Mouse (Mus musculus) liver, postnatal 0 days (tissue): Measurements from ENCODE around the gene Camta1.

Experiments used
- CTCF ChIP-seq: sonication (generic); IDR thresholded peaks from 2 replicates; pipeline ENCODE4 v1.5.1; 2016; ENCODE audit warnings: antibody characterized with exemption, low read depth
- EP300 ChIP-seq: IDR thresholded peaks from 2 replicates; pipeline ENCODE4 v1.6.1; 2016; ENCODE audit warnings: antibody characterized with exemption, low read depth, mild to moderate bottlenecking

DNA sequence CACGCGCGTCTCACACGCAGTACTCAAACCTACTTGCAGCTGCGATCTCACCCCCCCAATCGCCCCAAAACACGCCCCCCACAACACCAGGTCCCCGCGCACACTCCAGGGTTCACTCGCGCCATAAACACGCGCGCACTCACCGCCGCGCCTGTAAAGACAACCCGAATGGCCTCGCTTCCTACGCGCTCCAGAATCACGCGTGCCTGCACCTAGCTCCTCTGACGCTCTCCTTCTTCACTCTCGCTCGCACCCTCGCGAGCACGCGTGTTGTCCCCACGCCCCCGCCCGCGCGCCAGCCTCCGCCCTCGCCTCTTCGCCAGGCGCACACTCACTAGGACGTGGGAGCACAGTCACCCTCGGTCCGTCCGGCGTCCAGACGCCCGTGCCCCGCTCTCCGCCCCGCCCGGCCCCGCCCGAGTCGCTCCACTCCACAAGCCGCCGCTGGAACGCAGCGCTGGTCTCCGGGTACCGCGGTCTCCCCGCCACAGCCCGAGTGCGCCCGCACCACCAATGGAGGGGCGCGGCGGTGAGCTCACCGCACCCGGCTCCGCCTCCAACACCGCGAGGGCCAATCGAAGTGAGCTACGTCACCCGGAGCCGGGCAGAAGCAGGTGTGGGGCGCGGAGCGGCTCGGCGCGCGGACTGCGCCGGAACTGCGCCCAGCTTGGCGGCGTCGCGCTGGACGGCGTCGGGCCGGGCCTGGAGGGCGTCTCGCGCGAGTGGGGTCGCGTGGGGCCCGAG, 753.5 kb downstream of the Camta1 start:
- TF ChIP-seq CTCF: no peak
- no peak for TF ChIP-seq EP300
